Mouse (Mus musculus) intestine, postnatal 0 days (tissue): ENCODE measurements around the gene Ppp2r2c. TPM values are rescaled to one million over a fixed set of nuclear protein-coding genes. Genes with fewer than 3 reads are reported as not detected.

Source experiments
- ATAC-seq: fragments of 200-750 bp; cut with Nextera tagmentation; 2 replicates; pipeline ENCODE4 v1.8.0; 2017; ENCODE audit warnings: mild to moderate bottlenecking, moderate TSS enrichment, moderate library complexity
- H3K27ac ChIP-seq: fragments of 300-500 bp; sonication (generic); 2 replicates; pipeline ENCODE4 v1.5.1; 2014; ENCODE audit warnings: mild to moderate bottlenecking, low read depth, low read length, moderate library complexity
- H3K27me3 ChIP-seq: fragments of 300-500 bp; sonication (generic); replicated peaks from 2 replicates; pipeline ENCODE4 v1.6.1; 2014; ENCODE audit warnings: low read length, mixed read lengths; ENCODE audit not compliant: control insufficient read depth, insufficient read depth
- H3K36me3 ChIP-seq: fragments of 300-500 bp; sonication (generic); 2 replicates; pipeline ENCODE4 v1.6.1; 2014; ENCODE audit warnings: mild to moderate bottlenecking, moderate library complexity; ENCODE audit not compliant: control insufficient read depth, insufficient read depth
- H3K4me1 ChIP-seq: fragments of 300-500 bp; sonication (generic); replicated peaks from 2 replicates; pipeline ENCODE4 v1.6.1; 2014; ENCODE audit warnings: antibody characterized with exemption, low read length, mixed read lengths; ENCODE audit not compliant: control insufficient read depth, insufficient read depth
- H3K4me2 ChIP-seq: fragments of 300-500 bp; sonication (generic); replicated peaks from 2 replicates; pipeline ENCODE4 v1.6.1; 2014; ENCODE audit warnings: low read depth, mild to moderate bottlenecking, moderate library complexity
- H3K4me3 ChIP-seq: fragments of 300-500 bp; sonication (generic); 2 replicates; pipeline ENCODE4 v1.5.1; 2014; ENCODE audit warnings: low read depth, low read length
- H3K9ac ChIP-seq: fragments of 300-500 bp; sonication (generic); 2 replicates; pipeline ENCODE4 v1.6.1; 2014; ENCODE audit warnings: mild to moderate bottlenecking, low read depth, low read length
- H3K9me3 ChIP-seq: fragments of 300-500 bp; sonication (generic); 2 replicates; pipeline ENCODE4 v1.6.1; 2016; ENCODE audit warnings: mixed run types; ENCODE audit not compliant: control insufficient read depth
- CTCF ChIP-seq: sonication (generic); IDR thresholded peaks from 2 replicates; pipeline ENCODE4 v1.5.1; 2016; ENCODE audit warnings: low read depth, mild to moderate bottlenecking, control low read depth, antibody characterized with exemption, moderate library complexity
- WGBS: fragments of 180-500 bp; shearing (Covaris S2); extraction: QIAGEN DNeasy Blood & Tissue Kit; methylation state at CpG from one replicate; pipeline ENCODE4 v1.1.7; 2014; 5-methylcytosine and 5-hydroxymethylcytosine counted together
- polyA plus RNA-seq: library from polyadenylated mRNA; unstranded; fragments of >200 nt; fragmentation: Nextera tagmentation; extraction: Ambion mirVana; gene quantifications from 2 replicates; pipeline ENCODE4 v1.2.1, GENCODE M21; 2015

Ppp2r2c gene
- polyA plus RNA-seq, 1 experiment from 2014 or later = 0.95 TPM

DNA sequence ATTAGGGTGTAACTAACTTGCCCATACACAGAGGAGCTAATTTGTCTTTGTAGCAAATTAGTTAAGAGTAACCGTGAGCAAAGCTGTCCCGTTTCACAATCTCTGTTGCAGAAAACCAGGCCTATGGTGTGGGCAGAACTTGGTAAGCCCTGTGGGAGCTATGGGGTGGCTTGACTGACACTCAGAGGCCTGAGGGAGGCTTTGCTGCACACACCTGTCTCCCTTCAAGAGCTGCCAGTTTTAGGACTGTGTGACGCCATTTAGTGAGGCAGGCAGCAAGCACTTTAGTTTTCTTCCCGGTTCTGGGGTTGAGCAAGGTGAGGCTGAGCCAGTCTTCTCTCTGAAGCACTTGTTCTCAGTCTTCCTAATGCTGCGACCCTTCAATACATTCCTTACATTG is 17.3 kb downstream of the Ppp2r2c start:
- Histone ChIP-seq H3K27me3 (no peaks in the 10 kb centered on the region), H3K4me3 (no peak overlapping the region), H3K4me2 (no peak overlapping the region), H3K4me1 (no peaks in the 10 kb centered on the region), H3K9me3 (no peaks in the 10 kb centered on the region), H3K36me3 (no peaks in the 10 kb centered on the region), H3K9ac (no peak overlapping the region), H3K27ac (no peak overlapping the region)
- TF ChIP-seq CTCF = no peak
- no peak for ATAC-seq
- 77% methylated on average over 5 of the region's 5 CpGs for WGBS

DNA sequence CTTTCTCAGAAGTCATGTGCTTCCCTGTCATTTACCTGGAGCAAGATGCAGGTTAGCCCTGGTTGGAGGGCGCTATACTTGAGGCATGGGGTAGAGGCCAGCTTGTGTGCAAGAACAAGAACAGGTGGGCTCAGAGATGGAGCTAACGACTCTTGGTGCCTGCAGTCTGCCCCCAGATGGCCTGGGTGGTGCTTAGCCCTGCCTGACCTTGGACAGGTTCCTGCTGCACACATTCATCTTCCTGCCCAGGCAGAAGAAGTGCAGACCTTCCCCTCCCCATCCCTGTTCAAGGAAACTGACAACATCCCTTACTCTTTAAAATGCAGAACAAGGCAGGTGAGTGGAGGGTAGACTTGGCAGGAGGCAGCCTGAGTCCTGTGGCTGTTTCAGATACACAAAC is 18.0 kb downstream of the Ppp2r2c start:
- no peak for ATAC-seq
- WGBS = 52% methylated on average over 2 of the region's 2 CpGs

DNA sequence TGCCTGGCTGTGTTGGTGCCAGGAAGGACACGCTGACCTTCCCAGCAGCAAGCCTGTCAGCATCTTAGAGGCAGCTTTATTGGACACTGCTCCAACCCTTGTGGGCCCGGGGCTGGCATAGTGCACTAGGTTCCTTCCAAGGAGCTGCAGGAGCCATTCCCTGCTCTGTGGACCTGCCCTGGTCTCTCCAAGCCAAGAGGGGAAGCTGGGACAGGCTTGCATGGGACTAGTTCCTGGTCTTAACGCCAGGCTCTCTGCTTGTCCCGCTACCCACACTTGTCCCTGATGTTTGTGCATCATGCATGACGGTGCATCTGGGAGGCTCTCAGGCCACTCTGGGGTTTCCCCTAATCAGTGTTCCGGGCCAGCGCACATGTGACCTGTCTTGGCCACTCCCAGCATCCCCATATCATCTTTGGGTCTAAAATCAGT is 18.6 kb downstream of the Ppp2r2c start:
- no peaks in the 10 kb centered on the region for H3K4me1 ChIP-seq
- no peak for ATAC-seq
- no peak overlapping the region for H3K4me3 ChIP-seq
- WGBS = 65% methylated on average over 7 of the region's 7 CpGs
- H3K9ac ChIP-seq = no peak overlapping the region
- no peak overlapping the region for H3K27ac ChIP-seq
- H3K4me2 ChIP-seq = no peak overlapping the region
- no peak for TF ChIP-seq CTCF
- H3K27me3 ChIP-seq = no peaks in the 10 kb centered on the region
- no peaks in the 10 kb centered on the region for H3K9me3 ChIP-seq
- H3K36me3 ChIP-seq = no peaks in the 10 kb centered on the region

More for the DNA sequence above, 18.0 kb downstream of the Ppp2r2c start:
- Histone ChIP-seq H3K27me3 (no peaks in the 10 kb centered on the region), H3K4me1 (no peaks in the 10 kb centered on the region), H3K27ac (no peak overlapping the region), H3K4me3 (no peak overlapping the region), H3K4me2 (no peak overlapping the region), H3K9me3 (no peaks in the 10 kb centered on the region), H3K9ac (no peak overlapping the region), H3K36me3 (no peaks in the 10 kb centered on the region)
- TF ChIP-seq CTCF = no peak

GRCm38 (mm10) chr5:36887299-36887988 is 19.1 kb downstream of the Ppp2r2c start:
- 31% methylated on average over 9 of the region's 9 CpGs for WGBS
- H3K4me3 ChIP-seq = no peak overlapping the region
- TF ChIP-seq CTCF = no peak
- no peak overlapping the region for H3K4me2 ChIP-seq
- H3K9me3 ChIP-seq = no peaks in the 10 kb centered on the region
- H3K36me3 ChIP-seq = no peaks in the 10 kb centered on the region
- no peaks in the 10 kb centered on the region for H3K27me3 ChIP-seq
- H3K4me1 ChIP-seq = no peaks in the 10 kb centered on the region
- H3K9ac ChIP-seq = no peak overlapping the region
- ATAC-seq = no peak
- H3K27ac ChIP-seq = no peak overlapping the region

DNA sequence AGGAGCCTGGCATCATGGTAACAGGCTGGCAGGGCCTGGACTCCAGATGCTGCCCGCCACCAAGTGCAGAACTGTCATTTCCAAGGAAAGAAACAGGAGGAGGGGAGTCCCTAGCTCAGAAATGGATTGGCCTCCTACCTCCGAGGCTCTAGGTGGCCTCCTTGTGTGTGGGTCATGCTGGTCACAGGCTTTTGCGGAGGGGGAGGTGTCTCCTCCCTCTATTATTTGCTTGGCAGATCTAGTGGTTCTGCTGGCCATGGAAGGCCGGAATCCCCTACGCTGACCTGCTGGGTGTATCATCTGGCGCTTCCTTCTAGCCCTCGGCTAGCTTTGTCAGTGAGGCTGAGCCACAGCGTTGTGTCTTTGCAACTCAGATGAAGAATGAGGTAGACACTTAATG is 20.2 kb downstream of the Ppp2r2c start:
- Histone ChIP-seq H3K4me3 (no peak overlapping the region), H3K9ac (no peak overlapping the region), H3K36me3 (no peaks in the 10 kb centered on the region), H3K4me1 (no peaks in the 10 kb centered on the region), H3K27me3 (no peaks in the 10 kb centered on the region), H3K4me2 (no peak overlapping the region), H3K9me3 (no peaks in the 10 kb centered on the region), H3K27ac (no peak overlapping the region)
- WGBS = 79% methylated on average over 8 of the region's 8 CpGs
- ATAC-seq = no peak
- no peak for TF ChIP-seq CTCF

GRCm38 (mm10) chr5:36888911-36889310 is 20.6 kb downstream of the Ppp2r2c start:
- Histone ChIP-seq H3K27me3 (no peaks in the 10 kb centered on the region), H3K4me1 (no peaks in the 10 kb centered on the region), H3K27ac (no peak overlapping the region), H3K4me2 (no peak overlapping the region), H3K9me3 (no peaks in the 10 kb centered on the region), H3K36me3 (no peaks in the 10 kb centered on the region), H3K9ac (no peak overlapping the region), H3K4me3 (no peak overlapping the region)
- ATAC-seq = no peak
- TF ChIP-seq CTCF = no peak
- WGBS = 84% methylated on average over 11 of the region's 11 CpGs
